Mouse (Mus musculus) kidney, postnatal 36 days (tissue): ENCODE results near the gene Gm436.

Experiments used
- DNase-seq, 2 experiments: peaks; one replicate each; pipeline ENCODE4 v3.0.0; 2021 to 2022; ENCODE audit warnings: mixed read lengths in 2 of 2

Gm436 gene

GRCm38 (mm10) chr4:144686268-144686667 is at the start of gene Gm436:
TSS of gene Gm436 (minus strand) at chr4:144686368.
- no peak for DNase-seq

GRCm38 (mm10) chr4:144721304-144721703 is 35.1 kb upstream of the Gm436 start, which contains the start of gene Gm13178:
TSS of gene Gm13178 (minus strand) at chr4:144721404.
- no peak for DNase-seq

- no peak for DNase-seq
These were observed 33.5 kb upstream of the Gm436 start for GRCm38 (mm10) chr4:144719691-144720090.

- DNase-seq = no peak
These were observed 32.1 kb upstream of the Gm436 start for GRCm38 (mm10) chr4:144718288-144718687.

DNA sequence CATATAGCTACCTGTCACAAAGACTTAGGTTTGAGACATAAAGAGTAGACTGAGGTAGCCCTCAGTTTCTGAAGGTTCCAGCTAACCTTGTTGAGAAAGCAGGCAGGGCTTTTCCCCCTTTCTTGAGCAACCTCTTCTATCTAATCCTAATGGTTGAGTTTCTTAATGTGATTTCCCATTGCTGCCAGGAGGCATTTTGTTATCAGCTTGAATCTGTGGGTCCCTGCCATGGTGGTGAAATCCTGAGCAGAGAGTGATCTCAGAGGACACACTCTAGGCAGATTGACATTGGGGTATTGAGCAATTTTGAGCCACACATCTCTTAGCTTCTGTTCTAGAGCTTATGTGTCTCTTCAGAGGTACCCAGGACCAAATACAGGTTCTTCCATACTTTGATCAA is 47.9 kb downstream of the Gm436 start:
- DNase-seq = no peak
